Mouse (Mus musculus) liver, embryonic 14.5 days (tissue): ENCODE data around the gene Oas1g.

Experiments used
- CTCF ChIP-seq: IDR thresholded peaks from 2 replicates; pipeline ENCODE4 v1.5.1; 2016; ENCODE audit warnings: antibody characterized with exemption, low read depth, control low read depth
- EP300 ChIP-seq: IDR thresholded peaks from 2 replicates; pipeline ENCODE4 v1.6.1; 2016; ENCODE audit warnings: antibody characterized with exemption, low read depth

DNA sequence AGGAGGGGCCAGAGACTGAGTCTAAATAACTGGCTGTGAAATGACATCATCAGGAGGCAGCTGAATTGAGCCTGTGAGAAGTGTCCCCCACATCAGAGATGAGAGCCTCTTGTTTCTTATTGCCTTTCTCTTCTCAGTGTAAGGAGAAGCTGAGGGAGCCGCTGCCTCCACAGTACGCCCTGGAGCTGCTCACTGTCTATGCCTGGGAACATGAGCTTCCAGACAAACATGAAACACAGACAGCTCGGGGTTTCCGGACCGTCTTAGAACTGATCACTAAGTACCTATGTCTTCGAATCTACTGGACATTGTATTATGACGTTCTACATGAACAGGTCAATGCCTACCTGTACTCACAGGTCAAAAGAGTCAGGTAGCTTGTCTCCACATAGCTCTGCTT is 16.6 kb downstream of the Oas1g start:
- TF ChIP-seq CTCF, result no peak
- TF ChIP-seq EP300, result no peak
